Comparison of ENCODE assay signal across 9 mouse cellular contexts in genomic region chr10:96724436-96725175, GRCm38 (mm10).
DNase-seq lines count a peak whose midpoint lies in the region; ATAC-seq and TF ChIP-seq lines count a peak whose summit lies in the region.
"Had no signal": no experiment of that assay in that cellular context is flagged by ENCODE, and none has a peak within 500 bp of the region (broad histone marks: within the 10 kb centered on the region; RNA-seq: fewer than 3 reads in every experiment).

No protein-coding gene starts in this region.

- 40% methylated on average over 11 of the region's 11 CpGs for WGBS in heart, embryonic 12.5 days
- WGBS in stomach, embryonic 14.5 days, result 33% methylated on average over 11 of the region's 11 CpGs
- 61% methylated on average over 11 of the region's 11 CpGs for WGBS in midbrain, embryonic 14.5 days

- TF ChIP-seq POLR2A in ES-Bruce4 (IDR thresholded peaks at IDR 0.05; ENCODE audit: insufficient read depth, low read length), result no peak

- TF ChIP-seq EP300 in ES-Bruce4 (IDR thresholded peaks at IDR 0.05; ENCODE audit: insufficient read depth, low read depth, low read length), result peak; percentile 54; the same call in 1 of the 2 replicates

- H3K4me3 ChIP-seq in heart, embryonic 12.5 days, result no peak overlapping the region
- no peak overlapping the region for H3K4me3 ChIP-seq in ES-Bruce4 (ENCODE audit: low read depth, low read length)
- no peak overlapping the region for H3K4me3 ChIP-seq in stomach, embryonic 14.5 days (ENCODE audit: low read depth, low read length)
- H3K4me3 ChIP-seq in midbrain, embryonic 14.5 days (replicated peaks; ENCODE audit: low read depth, low read length), result no peak overlapping the region
- H3K4me3 ChIP-seq: embryonic facial prominence, embryonic 13.5 days had no signal

- H3K9ac ChIP-seq in heart, embryonic 12.5 days, result no peak overlapping the region
- H3K9ac ChIP-seq in ES-Bruce4 (ENCODE audit: low read depth, poor library complexity, severe bottlenecking), result peak overlapping the region; percentile 39; the same call in 1 of the 2 replicates
- H3K9ac ChIP-seq in stomach, embryonic 14.5 days (replicated peaks; ENCODE audit: low read depth, low read length), result no peak overlapping the region
- H3K9ac ChIP-seq in midbrain, embryonic 14.5 days (replicated peaks; ENCODE audit: low read length), result no peak overlapping the region
- H3K9ac ChIP-seq: embryonic facial prominence, embryonic 13.5 days had no signal

- DNase-seq in heart, postnatal 25 days (ENCODE audit: low spot score), result no peak
- DNase-seq in liver, result peak; percentile 21
- no peak for DNase-seq in left cerebral cortex, postnatal 10 days (ENCODE audit: extremely low spot score in 1 of 2, low spot score in 2 of 2)
- no peak for DNase-seq in frontal cortex, postnatal 25 days (ENCODE audit: low spot score in 2 of 2)
- no peak for DNase-seq in midbrain, embryonic 14.5 days

- 0 out of 2 replicates have a peak, but pooled peaks have one; percentile 53 for ATAC-seq in heart, embryonic 12.5 days (ENCODE audit: insufficient number of reproducible peaks, low FRiP score)
- peak; percentile 29; the same call in 1 of the 2 replicates for ATAC-seq in stomach, embryonic 14.5 days (ENCODE audit: insufficient number of reproducible peaks, insufficient read depth, low FRiP score, low read depth)
- no peak for ATAC-seq in midbrain, embryonic 14.5 days (ENCODE audit: low FRiP score, low TSS enrichment)

- no peak overlapping the region for H3K27ac ChIP-seq in heart, embryonic 12.5 days (ENCODE audit: poor library complexity, severe bottlenecking)
- H3K27ac ChIP-seq in ES-Bruce4 (ENCODE audit: insufficient read depth, low read length), result peak overlapping the region; percentile 4; the same call in 1 of the 2 replicates
- H3K27ac ChIP-seq in stomach, embryonic 14.5 days (ENCODE audit: low read length), result peak overlapping the region; percentile 56
- H3K27ac ChIP-seq in midbrain, embryonic 14.5 days (replicated peaks; ENCODE audit: low read depth, low read length), result no peak overlapping the region
- H3K27ac ChIP-seq: embryonic facial prominence, embryonic 13.5 days had no signal

- no peak overlapping the region for H3K4me2 ChIP-seq in heart, embryonic 12.5 days
- 0 out of 2 replicates have a peak overlapping the region, but pooled peaks have one; percentile 10 for H3K4me2 ChIP-seq in stomach, embryonic 14.5 days (replicated peaks; ENCODE audit: low read depth, low read length)
- H3K4me2 ChIP-seq in midbrain, embryonic 14.5 days (ENCODE audit: low read length), result no peak overlapping the region
- H3K4me2 ChIP-seq: embryonic facial prominence, embryonic 13.5 days had no signal

- peaks cover 24% of the 10 kb centered on the region for H3K4me1 ChIP-seq in heart, embryonic 12.5 days (replicated peaks)
- peaks cover 10% of the 10 kb centered on the region for H3K4me1 ChIP-seq in ES-Bruce4 (ENCODE audit: control insufficient read depth, insufficient read depth, low read length)
- H3K4me1 ChIP-seq in stomach, embryonic 14.5 days (ENCODE audit: control insufficient read depth, insufficient read depth, low read length), result peaks cover 26% of the 10 kb centered on the region
- peaks cover 14% of the 10 kb centered on the region for H3K4me1 ChIP-seq in midbrain, embryonic 14.5 days (ENCODE audit: control insufficient read depth, insufficient read depth, low read length)

- no peaks in the 10 kb centered on the region for H3K9me3 ChIP-seq in heart, embryonic 12.5 days (replicated peaks)
- no peaks in the 10 kb centered on the region for H3K9me3 ChIP-seq in ES-Bruce4 (replicated peaks; ENCODE audit: control insufficient read depth, insufficient read depth, low read length, poor library complexity, severe bottlenecking)
- no peaks in the 10 kb centered on the region for H3K9me3 ChIP-seq in stomach, embryonic 14.5 days (ENCODE audit: control insufficient read depth, low read depth, low read length)
- no peaks in the 10 kb centered on the region for H3K9me3 ChIP-seq in midbrain, embryonic 14.5 days (ENCODE audit: control insufficient read depth, low read length)
- H3K9me3 ChIP-seq: embryonic facial prominence, embryonic 13.5 days had no signal

- no peaks in the 10 kb centered on the region for H3K36me3 ChIP-seq in heart, embryonic 12.5 days
- H3K36me3 ChIP-seq in ES-Bruce4 (ENCODE audit: control insufficient read depth, insufficient read depth, low read length, poor library complexity, severe bottlenecking), result no peaks in the 10 kb centered on the region
- H3K36me3 ChIP-seq in stomach, embryonic 14.5 days (ENCODE audit: control insufficient read depth, insufficient read depth, low read length), result no peaks in the 10 kb centered on the region
- no peaks in the 10 kb centered on the region for H3K36me3 ChIP-seq in midbrain, embryonic 14.5 days (ENCODE audit: control insufficient read depth, insufficient read depth, low read length)
- H3K36me3 ChIP-seq: embryonic facial prominence, embryonic 13.5 days had no signal

- intact Hi-C loops in heart, postnatal 25 days (cut with DNase I), result no loop called here
- intact Hi-C loops in left cerebral cortex, postnatal 10 days (cut with DNase I), result no loop called here

- no peaks in the 10 kb centered on the region for H3K27me3 ChIP-seq in heart, embryonic 12.5 days (replicated peaks)
- no peaks in the 10 kb centered on the region for H3K27me3 ChIP-seq in ES-Bruce4 (ENCODE audit: control insufficient read depth, insufficient read depth, low read length, poor library complexity, severe bottlenecking)
- no peaks in the 10 kb centered on the region for H3K27me3 ChIP-seq in stomach, embryonic 14.5 days (ENCODE audit: control insufficient read depth, insufficient read depth, low read length)
- H3K27me3 ChIP-seq in midbrain, embryonic 14.5 days (ENCODE audit: control insufficient read depth, insufficient read depth, low read length), result no peaks in the 10 kb centered on the region
- H3K27me3 ChIP-seq: embryonic facial prominence, embryonic 13.5 days had no signal

- no peak for TF ChIP-seq CTCF in ES-Bruce4 (IDR thresholded peaks at IDR 0.05; ENCODE audit: low read depth, low read length)

Comparison
In these comparisons a context has a peak if more than half of its experiments do, and no peak if none do; other contexts are left out.
1. H3K27ac ChIP-seq: peak in ES-Bruce4 (single experiment) and stomach, embryonic 14.5 days (single experiment); none in heart, embryonic 12.5 days (single experiment) and midbrain, embryonic 14.5 days (single experiment).